Comparison of ENCODE assay signal across 8 mouse cellular contexts in the genomic region with DNA sequence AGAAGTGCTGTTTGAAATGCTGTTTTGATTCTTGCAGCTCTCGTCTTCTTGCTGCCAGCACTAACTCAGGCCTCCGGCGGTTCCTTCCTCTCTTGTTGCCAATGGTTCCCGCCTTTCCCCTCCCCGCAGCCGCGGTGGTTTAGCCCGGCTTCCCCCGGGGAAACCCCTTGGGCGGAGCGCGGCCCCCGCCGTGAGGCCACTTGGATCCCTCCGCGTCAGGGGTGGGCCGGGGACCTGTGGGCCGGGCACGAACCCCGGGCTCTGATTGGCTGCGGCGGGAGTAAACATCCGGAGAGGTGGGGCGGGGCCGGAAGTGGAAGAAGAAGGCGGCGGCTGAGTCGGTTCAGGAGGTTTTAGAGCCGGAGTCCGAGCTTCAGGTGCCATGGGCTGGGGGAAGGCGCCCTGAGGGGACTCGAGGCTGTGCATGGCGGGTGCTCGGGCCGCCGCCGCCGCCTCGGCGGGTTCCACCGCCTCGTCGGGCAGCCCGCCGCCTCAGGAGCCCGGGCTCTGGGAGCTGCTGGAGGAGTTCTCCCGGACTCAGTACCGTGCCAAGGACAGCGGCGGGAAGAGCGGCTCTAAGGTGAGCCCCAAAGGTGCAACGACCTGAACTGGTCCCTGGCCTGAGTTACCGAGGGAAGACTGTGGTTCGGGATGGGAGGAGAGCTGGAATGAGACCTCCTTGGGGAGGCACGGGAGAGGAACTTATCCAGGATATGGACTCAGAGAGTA. TPM values are rescaled to one million over a fixed set of nuclear protein-coding genes. Genes with fewer than 3 reads are reported as not detected.
A peak's percentile ranks its signal among the peaks of the same experiment; 100 is the strongest.
DNase-seq lines count a peak whose midpoint lies in the region; ATAC-seq and TF ChIP-seq lines count a peak whose summit lies in the region.

Gene Mtmr14 (plus strand): TSS at position 302 of the 729 bp plus-strand sequence.

- no peak for TF ChIP-seq CTCF in kidney, adult 2 months (conservative IDR thresholded peaks at IDR 0.05; ENCODE audit: insufficient read depth, insufficient read length, low read depth, low read length)
- TF ChIP-seq CTCF in spleen, adult 2 months (IDR thresholded peaks at IDR 0.05; ENCODE audit: extremely low read depth, insufficient read depth, insufficient read length, insufficient replicate concordance): no peak

- H3K9me3 ChIP-seq in embryonic facial prominence, embryonic 13.5 days: no peaks in the 10 kb centered on the region
- H3K9me3 ChIP-seq in limb, embryonic 12.5 days: no peaks in the 10 kb centered on the region
- H3K9me3 ChIP-seq in midbrain, embryonic 15.5 days: no peaks in the 10 kb centered on the region

- H3K4me2 ChIP-seq in embryonic facial prominence, embryonic 13.5 days: peak within 1 kb of the TSS; percentile 90
- H3K4me2 ChIP-seq in limb, embryonic 12.5 days: peak within 1 kb of the TSS; percentile 88
- peak within 1 kb of the TSS; percentile 96 for H3K4me2 ChIP-seq in midbrain, embryonic 15.5 days

- peak within 1 kb of the TSS; percentile 86 for H3K9ac ChIP-seq in embryonic facial prominence, embryonic 13.5 days
- H3K9ac ChIP-seq in limb, embryonic 12.5 days (replicated peaks): peak within 1 kb of the TSS; percentile 78
- peak within 1 kb of the TSS; percentile 86 for H3K9ac ChIP-seq in midbrain, embryonic 15.5 days

- H3K36me3 ChIP-seq in embryonic facial prominence, embryonic 13.5 days: peaks cover 16% of the 10 kb centered on the region
- H3K36me3 ChIP-seq in kidney, adult 2 months (ENCODE audit: control insufficient read depth, insufficient read depth, low read length): no peaks in the 10 kb centered on the region
- H3K36me3 ChIP-seq in limb, embryonic 12.5 days: peaks cover 21% of the 10 kb centered on the region
- 0 out of 2 replicates have a peak, but pooled peaks cover 2% of the 10 kb centered on the region for H3K36me3 ChIP-seq in midbrain, embryonic 15.5 days (replicated peaks)
- peaks cover 8% of the 10 kb centered on the region for H3K36me3 ChIP-seq in spleen, adult 2 months (ENCODE audit: control insufficient read depth, insufficient read depth, low read length)

- peak within 1 kb of the TSS; percentile 13 for H3K27ac ChIP-seq in embryonic facial prominence, embryonic 13.5 days
- peak within 1 kb of the TSS; percentile 52 for H3K27ac ChIP-seq in kidney, adult 2 months (ENCODE audit: insufficient read depth, low read depth, low read length)
- peak within 1 kb of the TSS; percentile 53; the same call in 1 of the 2 replicates for H3K27ac ChIP-seq in limb, embryonic 12.5 days
- H3K27ac ChIP-seq in midbrain, embryonic 15.5 days: peak within 1 kb of the TSS; percentile 76
- peak within 1 kb of the TSS; percentile 74 for H3K27ac ChIP-seq in spleen, adult 2 months (ENCODE audit: insufficient read depth, low read length)

- peak; percentile 99 for DNase-seq in 3134 (ENCODE audit: extremely low read depth, insufficient read length, low spot score)
- peak; percentile 100 for DNase-seq in adrenal gland, postnatal 36 days
- peak; percentile 99 for DNase-seq in heart, adult 18-20 months
- DNase-seq in kidney, adult 2 months: peak; percentile 99
- peak; percentile 97 to 99 for DNase-seq in spleen, adult 2 months (ENCODE audit: low read depth in 1 of 2, low spot score in 2 of 2)

- peaks cover 16% of the 10 kb centered on the region for H3K4me1 ChIP-seq in embryonic facial prominence, embryonic 13.5 days
- H3K4me1 ChIP-seq in kidney, adult 2 months (ENCODE audit: control insufficient read depth, insufficient read depth, low read length): no peaks in the 10 kb centered on the region
- H3K4me1 ChIP-seq in limb, embryonic 12.5 days (replicated peaks): peaks cover 10% of the 10 kb centered on the region
- peaks cover 23% of the 10 kb centered on the region for H3K4me1 ChIP-seq in midbrain, embryonic 15.5 days
- H3K4me1 ChIP-seq in spleen, adult 2 months (ENCODE audit: control insufficient read depth, insufficient read depth, insufficient read length): peaks cover 4% of the 10 kb centered on the region; the same call in 1 of the 2 replicates

- under 1% methylated on average over 55 of the region's 55 CpGs for WGBS in embryonic facial prominence, embryonic 13.5 days
- WGBS in kidney, adult 2 months: under 1% methylated on average over 55 of the region's 55 CpGs
- WGBS in limb, embryonic 12.5 days: under 1% methylated on average over 51 of the region's 55 CpGs
- WGBS in midbrain, embryonic 15.5 days: under 1% methylated on average over 54 of the region's 55 CpGs
- WGBS in spleen, adult 2 months: 0% methylated on average over 49 of the region's 55 CpGs

- peak within 1 kb of the TSS; percentile 78 for H3K4me3 ChIP-seq in embryonic facial prominence, embryonic 13.5 days
- H3K4me3 ChIP-seq in kidney, adult 2 months (ENCODE audit: insufficient read depth, low read depth, low read length): peak within 1 kb of the TSS; percentile 77
- peak within 1 kb of the TSS; percentile 99 for H3K4me3 ChIP-seq in limb, embryonic 12.5 days (replicated peaks)
- peak within 1 kb of the TSS; percentile 99 for H3K4me3 ChIP-seq in midbrain, embryonic 15.5 days
- peak within 1 kb of the TSS; percentile 86 for H3K4me3 ChIP-seq in spleen, adult 2 months (ENCODE audit: extremely low read depth, insufficient read depth, insufficient read length)

- ATAC-seq in embryonic facial prominence, embryonic 13.5 days (ENCODE audit: insufficient number of reproducible peaks, insufficient read depth, low FRiP score, low TSS enrichment, low read depth): peak; percentile 97
- ATAC-seq in limb, embryonic 12.5 days (ENCODE audit: insufficient number of reproducible peaks, insufficient read depth, low FRiP score, low TSS enrichment, low read depth): peak; percentile 97
- peak; percentile 99 for ATAC-seq in midbrain, embryonic 15.5 days (replicated peaks)

- no peaks in the 10 kb centered on the region for H3K27me3 ChIP-seq in embryonic facial prominence, embryonic 13.5 days
- H3K27me3 ChIP-seq in kidney, adult 2 months (replicated peaks; ENCODE audit: control insufficient read depth, insufficient read depth, low read length): no peaks in the 10 kb centered on the region
- no peaks in the 10 kb centered on the region for H3K27me3 ChIP-seq in limb, embryonic 12.5 days
- H3K27me3 ChIP-seq in midbrain, embryonic 15.5 days (replicated peaks): no peaks in the 10 kb centered on the region
- no peaks in the 10 kb centered on the region for H3K27me3 ChIP-seq in spleen, adult 2 months (ENCODE audit: control insufficient read depth, insufficient read depth, low read length)

- no peak for TF ChIP-seq POLR2A in kidney, adult 2 months (IDR thresholded peaks at IDR 0.05; ENCODE audit: low read depth, low read length)
- peak; percentile 44 for TF ChIP-seq POLR2A in spleen, adult 2 months (IDR thresholded peaks at IDR 0.05; ENCODE audit: low read depth, low read length)

RNA-seq across cellular contexts. Expression of gene Mtmr14, which starts in this region (rescaled TPM):
- total RNA-seq in adrenal gland, postnatal 36 days (2021): 10 to 100 TPM; 19.7 to 30.1 TPM
- polyA plus RNA-seq in embryonic facial prominence, embryonic 13.5 days (2015; fragmentation: Nextera tagmentation; extraction: Ambion mirVana): 31.6 and 37.2 TPM in 2 replicates
- total RNA-seq in heart, adult 18-20 months (2021): 10 to 100 TPM; 12.7 to 17.6 TPM
- polyA plus RNA-seq in kidney, adult 2 months (2012; rRNA removed): 43.6 and 56.9 TPM in 2 replicates
- polyA plus RNA-seq in limb, embryonic 12.5 days (2016; fragmentation: Nextera tagmentation; extraction: Ambion mirVana): 41.4 and 42.2 TPM in 2 replicates
- 40.1 and 40.4 TPM in 2 replicates for polyA plus RNA-seq in midbrain, embryonic 15.5 days (2015; fragmentation: Nextera tagmentation; extraction: Ambion mirVana)
- polyA plus RNA-seq in spleen, adult 2 months (2012; rRNA removed): 47.4 and 64.4 TPM in 2 replicates

Comparison
In these comparisons a context has a peak if more than half of its experiments do, and no peak if none do; other contexts are left out.
1. Peak in every context shown above with its lines: DNase-seq, ATAC-seq, H3K4me3 ChIP-seq and H3K27ac ChIP-seq.
2. H3K27ac ChIP-seq: peak in every context shown above with its lines; median percentile 76 in midbrain, embryonic 15.5 days; 74 in spleen, adult 2 months; 53 in limb, embryonic 12.5 days; 52 in kidney, adult 2 months; 13 in embryonic facial prominence, embryonic 13.5 days.